Mouse (Mus musculus): ENCODE results near the gene Creld2. TPM values are rescaled to one million over a fixed set of nuclear protein-coding genes. Genes with fewer than 3 reads are reported as not detected.

Creld2 gene
- polyA plus RNA-seq, 1 experiment from 2014 or later, result 124 TPM

DNA sequence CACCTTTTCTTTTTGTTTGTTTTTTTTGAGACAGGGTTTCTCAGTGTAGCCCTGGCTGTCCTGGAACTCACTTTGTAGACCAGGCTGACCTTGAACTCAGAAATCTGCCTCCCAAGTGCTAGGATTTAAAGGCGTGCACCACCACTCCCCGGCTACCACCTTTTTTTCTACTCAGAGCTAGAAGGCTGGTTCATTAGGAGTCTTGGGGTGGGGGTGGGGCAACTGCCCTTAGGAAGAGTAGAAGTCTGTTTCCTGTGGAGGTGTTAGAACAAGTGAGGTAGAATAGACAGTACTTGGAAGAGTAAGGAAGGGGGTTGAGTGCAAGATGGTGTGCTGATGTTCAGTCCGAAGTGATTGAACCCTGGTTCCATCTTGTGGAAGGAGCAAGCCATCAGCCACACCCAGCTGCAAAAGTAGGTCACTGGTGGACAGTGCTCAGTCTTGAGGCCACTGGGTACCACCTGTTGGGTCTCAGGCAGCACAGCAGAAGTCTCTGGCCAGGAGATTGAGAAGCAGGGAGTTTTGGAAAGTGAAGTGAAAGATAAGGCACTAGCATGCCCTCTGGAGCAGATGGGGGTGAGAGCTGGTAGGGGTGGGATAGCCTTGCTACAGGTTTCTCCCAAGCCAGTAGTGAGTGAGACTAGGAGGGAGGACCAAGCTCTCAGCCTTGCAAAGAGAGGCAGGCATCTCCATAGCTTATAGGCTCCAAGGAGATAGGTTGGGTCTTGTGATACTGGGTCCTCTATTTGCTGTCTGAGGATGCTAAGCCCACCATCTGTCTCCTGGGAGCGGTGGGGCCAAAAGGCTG is 46.6 kb downstream of the Creld2 start:
- peaks cover 48% of the 10 kb centered on the region for H3K4me1 ChIP-seq
- no peaks in the 10 kb centered on the region for H3K9me3 ChIP-seq
- H3K4me3 ChIP-seq (replicated peaks), result no peak overlapping the region
- peak overlapping the region; percentile 86 for H3K4me2 ChIP-seq
- peaks cover 24% of the 10 kb centered on the region for H3K36me3 ChIP-seq
- no peak overlapping the region for H3K9ac ChIP-seq
- 60% methylated on average over 4 of the region's 4 CpGs for WGBS
- no peak overlapping the region for H3K27ac ChIP-seq
- H3K27me3 ChIP-seq (replicated peaks), result no peaks in the 10 kb centered on the region
- ATAC-seq (ENCODE audit: insufficient read depth, low FRiP score, low read depth), result no peak

DNA sequence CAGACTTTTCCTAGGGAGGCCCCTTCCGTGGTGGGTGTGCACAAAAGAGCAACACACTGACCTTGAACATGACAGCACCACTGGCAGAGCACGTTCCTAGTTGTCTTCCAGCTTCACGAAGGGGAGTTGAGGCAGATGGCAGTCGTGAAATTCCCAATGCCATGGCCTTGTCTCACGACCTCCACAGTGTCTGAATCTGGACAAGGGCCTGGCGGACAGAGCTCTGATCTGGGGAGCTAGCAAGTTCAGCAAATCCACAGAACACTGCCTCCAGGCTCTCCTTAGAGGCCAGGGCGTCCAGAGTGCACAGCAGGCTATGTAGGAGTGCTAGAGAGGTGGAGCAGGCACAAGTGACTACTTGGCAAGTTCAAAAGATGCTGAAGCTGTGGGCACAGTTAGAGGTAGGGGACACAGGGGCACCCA is 47.5 kb downstream of the Creld2 start:
- Histone ChIP-seq H3K27ac (peak overlapping the region; percentile 68), H3K4me3 (replicated peaks) (no peak overlapping the region), H3K4me1 (peaks cover 41% of the 10 kb centered on the region), H3K4me2 (no peak overlapping the region), H3K9ac (no peak overlapping the region), H3K36me3 (peaks cover 24% of the 10 kb centered on the region), H3K9me3 (no peaks in the 10 kb centered on the region), H3K27me3 (replicated peaks) (no peaks in the 10 kb centered on the region)
- WGBS, result 36% methylated on average over 7 of the region's 7 CpGs
- ATAC-seq (ENCODE audit: insufficient read depth, low FRiP score, low read depth), result no peak

DNA sequence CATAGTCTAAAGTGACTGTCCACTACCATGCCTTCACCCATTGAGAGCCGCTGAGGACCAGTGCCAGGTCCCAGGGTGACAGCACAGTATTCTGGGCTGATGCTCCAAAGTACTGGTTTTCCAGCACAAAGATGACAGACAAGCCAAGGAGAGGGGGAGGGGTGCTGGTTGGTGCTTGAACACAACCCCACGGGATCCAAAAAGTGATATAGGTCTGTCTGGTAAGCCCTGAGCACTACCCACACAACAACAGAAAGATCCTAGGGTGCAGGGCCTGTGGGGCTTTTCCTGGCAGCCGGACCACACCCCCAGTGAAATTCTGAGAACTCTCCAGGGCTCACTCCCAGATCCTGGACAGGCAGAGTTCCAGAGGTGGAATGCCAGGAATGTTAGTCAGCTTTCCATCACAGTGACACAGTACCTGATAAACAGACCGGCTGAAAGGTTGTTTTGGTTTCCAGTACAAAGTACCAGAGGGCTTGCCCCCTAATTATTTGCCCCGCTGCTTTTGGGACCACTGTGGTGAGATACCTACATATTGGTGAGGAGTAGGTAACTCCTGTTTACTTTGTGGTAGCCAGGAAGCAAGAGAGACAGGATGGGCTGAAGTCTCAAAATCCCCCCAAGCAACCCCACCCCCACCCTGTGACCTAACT is 48.0 kb downstream of the Creld2 start:
- Histone ChIP-seq H3K27ac (peak overlapping the region; percentile 68), H3K4me2 (no peak overlapping the region), H3K9me3 (no peaks in the 10 kb centered on the region), H3K27me3 (replicated peaks) (no peaks in the 10 kb centered on the region), H3K36me3 (peaks cover 24% of the 10 kb centered on the region), H3K4me3 (replicated peaks) (no peak overlapping the region), H3K4me1 (peaks cover 41% of the 10 kb centered on the region), H3K9ac (no peak overlapping the region)
- WGBS, result 19% methylated on average over 5 of the region's 5 CpGs
- no peak for ATAC-seq (ENCODE audit: insufficient read depth, low FRiP score, low read depth)

DNA sequence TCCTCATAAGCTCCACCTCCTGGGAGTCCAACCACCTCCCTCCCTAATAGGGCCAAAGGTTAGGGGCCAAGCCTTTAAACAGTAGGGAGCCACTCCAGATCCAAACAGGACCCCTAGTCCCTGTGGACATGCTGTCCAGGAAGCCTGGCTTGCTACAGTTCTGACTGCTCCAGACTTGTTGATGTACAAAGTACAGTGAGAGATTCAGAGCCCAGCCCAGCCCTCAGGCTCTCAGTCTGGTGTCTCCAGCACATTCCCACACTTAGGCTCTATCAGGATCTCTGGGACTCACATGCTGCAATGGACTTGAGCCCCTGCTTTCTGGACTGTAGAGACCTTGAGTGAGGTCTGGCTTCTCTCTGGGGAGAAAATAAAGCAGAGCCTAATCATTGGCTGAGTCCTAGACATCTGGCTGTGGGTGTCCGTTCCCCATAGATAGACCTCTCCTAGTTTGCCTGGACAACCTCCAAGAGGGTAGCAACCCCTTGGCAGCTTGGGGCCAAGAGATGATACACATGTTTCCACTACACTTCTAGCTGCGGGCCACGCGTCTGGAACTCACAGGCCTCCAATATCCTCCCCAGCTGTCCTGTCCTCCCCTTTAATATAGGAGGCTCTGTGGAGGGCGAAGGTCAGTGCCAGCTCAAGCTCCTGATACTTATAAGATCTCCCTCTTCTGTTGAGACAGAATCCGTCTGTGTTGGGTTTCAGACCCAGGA is 48.7 kb downstream of the Creld2 start:
- Histone ChIP-seq H3K9ac (no peak overlapping the region), H3K36me3 (peaks cover 24% of the 10 kb centered on the region), H3K27me3 (replicated peaks) (no peaks in the 10 kb centered on the region), H3K9me3 (no peaks in the 10 kb centered on the region), H3K4me2 (no peak overlapping the region), H3K4me3 (replicated peaks) (no peak overlapping the region), H3K27ac (peak overlapping the region; percentile 68), H3K4me1 (peaks cover 41% of the 10 kb centered on the region)
- WGBS, result 66% methylated on average over 6 of the region's 6 CpGs
- no peak for ATAC-seq (ENCODE audit: insufficient read depth, low FRiP score, low read depth)

DNA sequence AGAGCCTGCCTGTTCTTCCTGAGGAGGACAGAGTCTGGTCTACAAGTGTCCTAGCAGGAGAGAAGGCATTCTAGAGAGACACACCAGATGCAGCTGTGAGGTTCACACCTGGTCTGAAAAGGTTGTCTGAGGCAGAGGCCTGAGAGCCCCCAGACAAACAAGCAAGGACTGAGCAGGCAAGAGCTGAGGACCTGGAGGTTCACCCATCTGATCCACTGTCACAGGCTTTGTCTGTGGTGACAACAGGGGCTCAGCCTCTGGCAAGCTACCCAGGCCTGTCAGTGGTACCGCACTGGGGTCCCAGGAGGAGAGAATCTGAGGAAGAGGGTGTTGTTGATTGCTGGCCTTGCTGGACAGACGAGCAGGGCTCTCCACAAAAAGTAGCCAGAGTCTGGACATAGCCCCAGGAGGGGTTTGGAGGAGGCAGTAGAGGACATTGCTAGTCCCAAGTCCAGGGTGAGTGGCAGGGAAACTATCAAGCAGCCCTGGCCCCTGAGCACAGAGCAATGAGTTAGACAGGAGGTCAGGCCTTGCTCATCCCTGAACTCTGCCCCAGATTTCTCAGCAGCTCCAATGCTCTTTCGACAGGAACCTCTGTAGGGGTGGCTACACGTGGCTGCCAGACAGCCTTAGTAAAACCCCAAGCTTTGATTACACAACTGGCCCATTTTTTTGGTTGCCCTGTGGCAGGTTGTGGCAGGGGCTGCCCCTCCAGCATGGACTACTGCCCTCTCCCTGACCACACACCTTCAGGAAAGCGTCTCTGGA is 51.2 kb downstream of the Creld2 start:
- H3K9ac ChIP-seq, result no peak overlapping the region
- no peaks in the 10 kb centered on the region for H3K27me3 ChIP-seq (replicated peaks)
- ATAC-seq (ENCODE audit: insufficient read depth, low FRiP score, low read depth), result no peak
- no peak overlapping the region for H3K4me3 ChIP-seq (replicated peaks)
- WGBS, result 68% methylated on average over 5 of the region's 5 CpGs
- H3K9me3 ChIP-seq, result no peaks in the 10 kb centered on the region
- H3K4me2 ChIP-seq, result no peak overlapping the region
- no peak overlapping the region for H3K27ac ChIP-seq
- H3K36me3 ChIP-seq, result peaks cover 16% of the 10 kb centered on the region; the same call in 1 of the 2 replicates
- peaks cover 26% of the 10 kb centered on the region for H3K4me1 ChIP-seq

DNA sequence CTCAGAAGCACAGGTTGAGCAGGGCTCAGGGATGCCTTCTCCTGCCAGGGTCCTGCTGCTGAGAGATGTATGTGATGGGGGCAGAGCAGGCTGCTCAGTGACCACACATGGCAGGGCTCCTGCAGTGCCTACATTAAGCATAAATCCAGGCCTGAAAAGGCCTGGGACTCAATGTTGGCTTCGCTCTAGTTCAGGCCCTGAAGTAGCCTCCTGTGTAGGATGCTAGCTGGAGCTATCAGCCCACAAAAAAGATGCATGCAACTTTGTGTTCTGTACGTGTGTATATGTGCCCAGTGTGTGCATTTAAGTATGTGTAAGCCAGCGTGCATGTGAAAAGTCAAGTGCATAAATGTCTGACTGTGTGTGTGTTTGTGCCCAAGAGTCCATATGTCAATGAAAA is 54.6 kb downstream of the Creld2 start:
- no peak overlapping the region for H3K4me3 ChIP-seq (replicated peaks)
- H3K36me3 ChIP-seq, result no peaks in the 10 kb centered on the region
- no peak overlapping the region for H3K27ac ChIP-seq
- H3K9ac ChIP-seq, result no peak overlapping the region
- no peak for ATAC-seq (ENCODE audit: insufficient read depth, low FRiP score, low read depth)
- no peaks in the 10 kb centered on the region for H3K9me3 ChIP-seq
- H3K27me3 ChIP-seq (replicated peaks), result no peaks in the 10 kb centered on the region
- 84% methylated on average over 3 of the region's 3 CpGs for WGBS
- H3K4me2 ChIP-seq, result no peak overlapping the region
- peaks cover 6% of the 10 kb centered on the region; the same call in 1 of the 2 replicates for H3K4me1 ChIP-seq

DNA sequence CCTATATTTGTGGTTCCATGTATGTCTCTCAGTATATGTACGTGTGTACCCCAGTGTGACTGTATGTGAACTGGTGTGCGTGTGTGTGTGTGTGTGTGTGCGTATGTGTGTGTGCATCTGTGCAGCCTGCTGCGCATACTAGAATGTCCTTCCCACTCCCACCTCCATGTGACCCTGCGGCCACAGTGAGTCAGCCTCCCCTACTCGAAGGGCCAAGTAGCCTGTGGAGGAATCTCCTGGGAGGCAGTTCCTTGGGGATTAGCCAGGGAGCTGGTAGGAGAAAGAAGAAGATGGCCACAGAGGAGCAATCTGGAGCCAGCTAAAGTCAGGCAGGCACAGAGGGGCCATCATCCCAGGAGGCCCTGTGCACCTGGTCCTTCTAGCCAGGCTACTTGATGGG is 55.0 kb downstream of the Creld2 start:
- no peak for ATAC-seq (ENCODE audit: insufficient read depth, low FRiP score, low read depth)
- 84% methylated on average over 6 of the region's 6 CpGs for WGBS
- no peaks in the 10 kb centered on the region for H3K9me3 ChIP-seq
- no peak overlapping the region for H3K4me2 ChIP-seq
- peaks cover 6% of the 10 kb centered on the region; the same call in 1 of the 2 replicates for H3K4me1 ChIP-seq
- no peaks in the 10 kb centered on the region for H3K27me3 ChIP-seq (replicated peaks)
- H3K36me3 ChIP-seq, result no peaks in the 10 kb centered on the region
- H3K4me3 ChIP-seq (replicated peaks), result no peak overlapping the region
- no peak overlapping the region for H3K9ac ChIP-seq
- no peak overlapping the region for H3K27ac ChIP-seq

DNA sequence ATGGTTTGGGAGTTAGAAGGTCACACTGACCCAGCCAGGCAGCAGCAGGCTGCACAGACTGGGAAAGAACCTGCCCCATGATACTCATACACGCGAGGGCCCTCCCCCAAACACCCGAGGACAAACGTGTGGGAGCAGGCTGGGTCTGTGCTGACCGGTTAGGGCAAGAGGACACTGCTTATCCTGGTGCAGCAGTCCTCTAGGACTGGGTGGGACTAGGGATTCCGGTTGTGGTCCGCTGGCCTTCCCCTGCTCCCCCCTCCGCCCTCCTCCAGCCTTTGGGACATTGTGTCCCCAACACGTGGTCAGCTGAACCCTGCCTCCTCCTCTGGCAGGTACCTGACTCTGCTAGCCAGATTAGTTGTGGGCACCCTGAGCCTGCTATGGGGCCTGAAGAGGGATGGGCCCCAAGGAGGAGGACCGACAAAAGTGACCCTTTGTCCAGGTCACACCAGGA is 56.2 kb downstream of the Creld2 start:
- Histone ChIP-seq H3K27ac (no peak overlapping the region), H3K4me3 (replicated peaks) (no peak overlapping the region), H3K4me1 (peaks cover 6% of the 10 kb centered on the region; the same call in 1 of the 2 replicates), H3K9ac (no peak overlapping the region), H3K9me3 (no peaks in the 10 kb centered on the region), H3K27me3 (replicated peaks) (no peaks in the 10 kb centered on the region), H3K4me2 (peak overlapping the region; percentile 33; the same call in 1 of the 2 replicates), H3K36me3 (no peaks in the 10 kb centered on the region)
- WGBS, result 35% methylated on average over 10 of the region's 10 CpGs
- peak; percentile 47; the same call in 1 of the 2 replicates for ATAC-seq (ENCODE audit: insufficient read depth, low FRiP score, low read depth)

Other genes with a start within 250 kb of the Creld2 start
- not detected in 2 replicates for gene Zdhhc25, start 219.3 kb upstream of the Creld2 start, polyA plus RNA-seq (2015; fragmentation: Nextera tagmentation; extraction: Ambion mirVana)
- gene Brd1, start 85.4 kb upstream of the Creld2 start, polyA plus RNA-seq (2015; fragmentation: Nextera tagmentation; extraction: Ambion mirVana), result 17.8 and 19.9 TPM in 2 replicates
- gene Zbed4, start 68.0 kb upstream of the Creld2 start, polyA plus RNA-seq (2015; fragmentation: Nextera tagmentation; extraction: Ambion mirVana), result 13.6 and 14.8 TPM in 2 replicates
- gene Alg12, start 328 bp upstream of the Creld2 start, polyA plus RNA-seq (2015; fragmentation: Nextera tagmentation; extraction: Ambion mirVana), result 11.6 and 13.4 TPM in 2 replicates
- 68.7 and 74.8 TPM in 2 replicates for gene Pim3, start 42.5 kb downstream of the Creld2 start, polyA plus RNA-seq (2015; fragmentation: Nextera tagmentation; extraction: Ambion mirVana)
- gene Ttll8, start 134.8 kb downstream of the Creld2 start, polyA plus RNA-seq (2015; fragmentation: Nextera tagmentation; extraction: Ambion mirVana), result not detected in 2 replicates
- gene Mlc1, start 159.4 kb downstream of the Creld2 start, polyA plus RNA-seq (2015; fragmentation: Nextera tagmentation; extraction: Ambion mirVana), result 0.09 TPM in 1 of 2 replicates, not detected in the other
- 0.08 TPM in 1 of 2 replicates, not detected in the other for gene Mov10l1, start 163.3 kb downstream of the Creld2 start, polyA plus RNA-seq (2015; fragmentation: Nextera tagmentation; extraction: Ambion mirVana)
- 0.55 and 0.64 TPM in 2 replicates for gene Panx2, start 240.1 kb downstream of the Creld2 start, polyA plus RNA-seq (2015; fragmentation: Nextera tagmentation; extraction: Ambion mirVana)

Data from stomach, embryonic 15.5 days (tissue).